Mouse (Mus musculus): ENCODE results near the gene Ak3.

Gene Ak3

GRCm38 (mm10) chr19:28991391-28991790, 56.4 kb downstream of the Ak3 start:
- DNase-seq, result no peak

GRCm38 (mm10) chr19:28990590-28991221, 57.1 kb downstream of the Ak3 start:
- DNase-seq, result no peak

- DNase-seq, result peak; percentile 98 to 99
These were observed 57.6 kb downstream of the Ak3 start, which contains the start of gene Cdc37l1 for GRCm38 (mm10) chr19:28990194-28990589. Gene Cdc37l1, plus strand, starts transcription at chr19:28990352.

GRCm38 (mm10) chr19:28989515-28989914, 58.2 kb downstream of the Ak3 start:
- no peak for DNase-seq

- no peak for DNase-seq
These were observed 65.1 kb downstream of the Ak3 start for GRCm38 (mm10) chr19:28982617-28983016.

GRCm38 (mm10) chr19:28974862-28975611, 72.7 kb downstream of the Ak3 start:
- peak; percentile 77 to 86 for DNase-seq
